Mouse (Mus musculus): ENCODE data around the gene 2410002F23Rik.

DNA sequence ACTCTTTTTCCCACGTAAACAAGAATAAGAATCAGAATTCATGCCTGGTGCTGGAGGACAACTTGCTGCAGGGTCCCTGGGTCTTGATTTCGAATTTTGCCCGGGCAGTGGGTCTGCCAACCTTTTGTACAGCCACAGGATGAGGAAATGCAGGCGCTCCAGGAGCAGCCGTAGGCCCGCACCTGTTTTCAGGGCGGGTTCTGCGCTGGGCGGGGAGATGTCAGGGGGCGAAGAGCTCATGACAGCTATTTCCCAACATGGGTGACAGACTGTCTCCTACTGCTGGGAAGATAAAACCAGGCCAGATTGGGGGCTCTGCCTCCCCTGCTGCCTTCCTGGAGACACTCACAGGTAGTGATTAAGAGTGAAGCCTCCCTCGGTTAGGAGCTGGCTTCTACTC lies 27.6 kb downstream of the 2410002F23Rik start:
- TF ChIP-seq CTCF (IDR thresholded peaks at IDR 0.05; ENCODE audit: low read depth, low read length) (no peak), TAL1 (conservative IDR thresholded peaks at IDR 0.05; ENCODE audit: low read depth, low read length) (no peak), GATA2 (IDR thresholded peaks at IDR 0.05; ENCODE audit: borderline replicate concordance, low read depth, low read length) (no peak), POLR2AphosphoS5 (IDR thresholded peaks at IDR 0.05; ENCODE audit: insufficient replicate concordance, low read depth, low read length) (no peak), GATA1 (IDR thresholded peaks at IDR 0.05; ENCODE audit: borderline replicate concordance, low read length) (no peak)

Measured in G1E (cell line).